Mouse (Mus musculus) layer of hippocampus, postnatal 14 days (tissue): ENCODE measurements at regions not wholly inside any gene's neighbourhood (a gene's known extent, or its start where the extent isn't known, plus 50 kb on each side); places are given as distances from the start of the nearest gene placed in this dataset.
"Not testable (repeated sequence)": the region's sequence is repeated elsewhere in the genome, so short reads cannot be mapped to it uniquely, and the experiment has no call there.

ENCODE experiments used
- DNase-seq, 2 experiments: peaks; one replicate each; pipeline ENCODE4 v3.0.0; 2021 to 2022; ENCODE audit warnings: low spot score in 2 of 2, mixed read lengths in 1 of 2

- peak in 1 of 2 experiments; percentile 7 for DNase-seq
Observed at GRCm38 (mm10) chr14:110934816-110935215, 179.9 kb upstream of the Slitrk6 start.

DNA sequence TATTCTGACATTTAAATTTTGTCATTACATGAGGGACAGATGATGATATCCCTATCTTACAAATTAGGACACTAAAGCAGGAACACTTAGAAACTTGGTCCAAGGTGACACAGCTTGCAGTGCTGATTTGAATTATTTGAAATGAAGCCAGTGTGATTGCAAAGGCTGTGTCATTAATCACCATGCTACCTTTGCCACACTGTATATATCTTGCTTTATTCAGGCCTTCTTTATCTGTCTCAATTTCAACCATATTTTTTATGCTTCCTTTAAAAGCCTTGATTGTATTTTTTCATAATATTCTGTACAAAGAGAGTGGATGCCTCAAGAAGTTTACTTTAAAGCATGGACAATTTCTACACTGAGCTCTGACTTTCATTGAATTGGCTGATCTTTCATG, 167.0 kb upstream of the Slitrk6 start:
- no peak for DNase-seq

DNA sequence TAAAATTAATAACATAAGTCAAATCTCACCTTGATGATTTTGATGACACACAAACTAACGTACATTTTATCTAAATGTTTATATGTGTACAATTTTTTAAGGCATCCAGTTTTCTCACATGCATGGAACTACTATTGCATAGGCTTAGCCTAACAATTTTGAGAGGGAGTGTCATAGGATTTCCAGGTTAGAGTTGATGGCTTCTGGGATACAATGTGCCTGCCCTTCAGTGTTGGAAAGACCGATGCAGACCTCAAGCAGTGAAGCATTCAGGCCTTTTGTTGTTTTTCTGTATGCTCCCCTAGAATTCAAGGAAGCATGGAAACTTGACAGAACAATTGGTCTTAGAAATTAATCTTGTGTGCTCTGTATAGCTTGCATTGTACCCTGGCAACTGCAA, 158.4 kb upstream of the Slitrk6 start:
- DNase-seq: no peak

- DNase-seq: no peak
Observed at GRCm38 (mm10) chr14:110892865-110893264, 137.9 kb upstream of the Slitrk6 start.

DNA sequence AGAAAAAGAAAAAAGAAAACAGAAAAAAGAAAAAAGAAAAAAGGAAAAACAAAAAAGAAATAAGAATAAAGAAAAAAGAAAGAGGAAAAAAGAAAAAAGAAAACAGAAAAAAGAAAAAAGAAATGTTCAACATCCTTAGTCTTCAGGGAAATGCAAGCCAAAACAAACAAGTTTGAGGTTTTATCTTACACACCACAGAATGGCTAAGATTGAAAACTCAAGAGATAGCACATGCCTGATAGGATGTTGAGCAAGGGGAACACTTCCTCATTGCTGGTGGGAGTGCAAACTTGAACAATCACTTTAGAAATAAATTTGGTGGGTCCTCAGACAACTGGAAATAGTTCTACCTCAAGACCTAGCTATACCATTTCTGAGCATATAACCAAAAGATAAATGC, 116.4 kb upstream of the Slitrk6 start:
- DNase-seq: no peak

DNA sequence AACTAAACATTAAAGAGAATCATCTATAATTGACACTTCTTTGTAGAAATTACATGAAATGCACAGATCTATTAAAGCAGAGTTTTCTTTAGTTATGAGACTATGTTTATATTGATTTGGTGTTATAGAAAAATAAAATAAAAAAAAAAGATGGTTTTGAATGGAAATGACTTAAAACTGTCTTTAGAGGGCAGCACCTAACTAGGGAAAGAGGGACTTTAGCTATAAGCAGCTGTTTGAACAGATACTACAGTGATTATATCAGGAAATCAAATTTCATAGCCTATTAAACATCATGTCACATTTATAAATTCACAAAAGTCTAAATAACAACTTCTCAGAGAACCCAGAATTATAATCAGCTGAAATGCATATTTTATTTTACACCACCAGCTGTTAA, 69.7 kb upstream of the Slitrk6 start:
- DNase-seq: peak in 1 of 2 experiments; percentile 21

DNA sequence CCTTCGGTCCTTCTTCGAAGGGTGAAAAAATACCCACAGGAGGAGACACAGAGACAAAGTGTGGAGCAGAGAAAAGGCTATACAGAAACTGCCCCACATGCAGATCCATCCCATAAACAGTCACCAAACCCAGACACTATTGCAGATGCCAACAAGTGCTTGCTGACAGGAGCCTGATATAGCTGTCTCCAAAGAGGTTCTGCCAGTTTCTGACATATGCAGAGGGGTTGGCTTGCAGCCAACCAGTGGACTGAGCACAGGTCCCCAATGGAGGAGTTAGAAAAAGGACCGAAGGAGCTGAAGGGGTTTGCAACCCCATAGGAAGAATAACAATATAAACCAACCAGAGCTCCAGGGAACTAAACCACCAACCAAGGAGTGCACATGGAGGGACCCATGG, 67.2 kb upstream of the Slitrk6 start:
- DNase-seq: not testable (repeated sequence)
